Mouse (Mus musculus): ENCODE measurements around the gene Ecm1. TPM values are rescaled to one million over a fixed set of nuclear protein-coding genes. Genes with fewer than 3 reads are reported as not detected.

Ecm1 gene
- polyA plus RNA-seq, 1 experiment from 2014 or later = 11.1 TPM

DNA sequence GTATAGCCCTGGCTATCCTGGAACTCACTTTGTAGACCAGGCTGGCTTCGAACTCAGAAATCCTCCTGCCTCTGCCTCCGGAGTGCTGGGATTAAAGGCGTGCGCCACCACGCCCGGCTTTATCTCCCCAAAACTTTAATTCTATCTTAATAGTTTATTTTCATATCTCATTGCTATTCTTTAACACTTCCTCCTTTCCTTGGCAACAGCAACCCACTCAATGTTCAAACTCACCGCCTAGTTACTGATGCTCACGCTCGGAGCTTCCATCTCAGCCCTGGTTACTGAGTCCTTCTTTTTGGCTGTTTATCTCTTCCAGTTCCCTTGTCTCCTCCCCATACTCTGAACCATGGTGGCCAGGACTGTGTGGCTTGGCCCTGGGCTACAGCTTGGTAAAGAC, 7.1 kb downstream of the Ecm1 start:
- H3K9me3 ChIP-seq (ENCODE audit: control insufficient read depth, low read length) = no peaks in the 10 kb centered on the region
- peaks cover 25% of the 10 kb centered on the region for H3K36me3 ChIP-seq (replicated peaks; ENCODE audit: control insufficient read depth, insufficient read depth)
- WGBS = 96% methylated on average over 9 of the region's 9 CpGs
- H3K9ac ChIP-seq = no peak overlapping the region
- H3K27ac ChIP-seq = no peak overlapping the region
- DNase-seq (ENCODE audit: low spot score) = no peak
- no peak overlapping the region for H3K4me2 ChIP-seq (replicated peaks)
- no peaks in the 10 kb centered on the region for H3K27me3 ChIP-seq (ENCODE audit: control insufficient read depth, insufficient read depth, low read length)
- no peak for ATAC-seq (ENCODE audit: low FRiP score)
- no peak overlapping the region for H3K4me3 ChIP-seq (replicated peaks; ENCODE audit: low read length)
- no peaks in the 10 kb centered on the region for H3K4me1 ChIP-seq (replicated peaks; ENCODE audit: control insufficient read depth, insufficient read depth, low read length)

DNA sequence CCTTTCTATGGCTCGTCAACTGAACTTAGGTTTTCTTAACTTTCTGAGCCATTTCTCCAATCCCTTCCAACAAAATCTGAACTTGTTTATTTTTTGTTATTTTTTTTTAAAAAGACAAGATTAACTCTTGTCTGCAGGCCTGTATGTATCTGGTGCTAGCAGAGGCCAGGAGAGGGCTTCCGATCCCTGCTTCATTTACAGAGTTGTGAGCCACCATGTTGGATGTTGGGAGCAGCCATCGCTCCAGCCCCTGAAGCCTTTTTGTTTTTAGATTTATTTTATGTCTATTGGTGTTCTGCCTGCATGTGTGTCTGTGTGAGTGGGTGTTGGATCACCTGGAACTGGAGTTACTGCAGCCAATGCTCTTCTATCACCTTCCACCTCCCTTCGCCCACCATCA, 7.6 kb downstream of the Ecm1 start:
- WGBS = 94% methylated on average over 4 of the region's 4 CpGs
- DNase-seq (ENCODE audit: low spot score) = no peak

DNA sequence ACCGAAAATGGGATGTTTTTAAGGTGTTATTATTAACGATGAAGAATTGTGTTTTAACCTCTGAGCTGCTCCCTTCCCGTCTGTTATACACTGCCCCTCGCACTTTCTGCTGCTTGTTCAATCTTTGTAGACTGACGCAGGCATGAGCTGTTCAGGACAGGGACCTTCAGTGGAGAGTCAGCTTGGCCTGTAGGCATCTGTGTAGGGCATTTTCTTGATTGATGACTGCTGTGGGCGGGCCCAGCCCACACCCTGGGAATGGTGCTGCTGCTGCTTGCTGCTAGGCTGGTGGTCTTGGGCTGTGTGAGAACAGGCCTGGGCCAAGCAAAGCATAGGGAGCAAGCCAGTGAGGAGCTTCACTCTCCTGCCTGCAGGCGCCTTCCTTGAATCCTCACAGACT, 8.9 kb downstream of the Ecm1 start:
- Histone ChIP-seq H3K4me2 (replicated peaks) (no peak overlapping the region), H3K9me3 (ENCODE audit: control insufficient read depth, low read length) (no peaks in the 10 kb centered on the region), H3K4me1 (replicated peaks; ENCODE audit: control insufficient read depth, insufficient read depth, low read length) (no peaks in the 10 kb centered on the region), H3K27me3 (ENCODE audit: control insufficient read depth, insufficient read depth, low read length) (no peaks in the 10 kb centered on the region), H3K27ac (no peak overlapping the region), H3K4me3 (replicated peaks; ENCODE audit: low read length) (no peak overlapping the region), H3K9ac (no peak overlapping the region), H3K36me3 (replicated peaks; ENCODE audit: control insufficient read depth, insufficient read depth) (peaks cover 11% of the 10 kb centered on the region; the same call in 1 of the 2 replicates)
- DNase-seq (ENCODE audit: low spot score) = no peak
- no peak for ATAC-seq (ENCODE audit: low FRiP score)
- whole genome bisulfite sequencing = 83% methylated on average over 7 of the region's 7 CpGs

More for the DNA sequence above, 7.6 kb downstream of the Ecm1 start:
- Histone ChIP-seq H3K36me3 (replicated peaks; ENCODE audit: control insufficient read depth, insufficient read depth) (peaks cover 23% of the 10 kb centered on the region), H3K27ac (no peak overlapping the region), H3K9ac (no peak overlapping the region), H3K4me2 (replicated peaks) (no peak overlapping the region), H3K4me1 (replicated peaks; ENCODE audit: control insufficient read depth, insufficient read depth, low read length) (no peaks in the 10 kb centered on the region), H3K4me3 (replicated peaks; ENCODE audit: low read length) (no peak overlapping the region), H3K27me3 (ENCODE audit: control insufficient read depth, insufficient read depth, low read length) (no peaks in the 10 kb centered on the region), H3K9me3 (ENCODE audit: control insufficient read depth, low read length) (no peaks in the 10 kb centered on the region)
- ATAC-seq (ENCODE audit: low FRiP score) = no peak

DNA sequence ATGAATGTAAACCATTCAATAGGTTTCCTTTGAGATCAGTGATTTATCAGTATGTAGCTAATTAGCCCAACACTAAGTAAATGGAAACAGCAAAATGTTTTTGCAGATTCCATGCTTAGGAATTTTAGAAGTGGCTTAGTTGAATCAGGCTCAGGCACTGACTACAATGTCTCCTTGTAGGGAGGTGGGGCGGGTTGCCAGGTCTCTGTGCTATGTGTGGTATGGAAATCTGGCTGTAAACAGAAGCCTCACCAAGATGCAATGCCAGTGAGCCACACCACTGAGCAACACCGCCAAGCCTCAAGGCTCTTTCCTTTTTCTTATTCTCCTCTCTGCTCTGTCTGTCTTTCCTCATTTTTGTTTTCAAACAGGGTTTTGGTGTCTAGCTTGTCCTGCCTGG, 10.5 kb downstream of the Ecm1 start:
- Histone ChIP-seq H3K4me3 (replicated peaks; ENCODE audit: low read length) (no peak overlapping the region), H3K4me1 (replicated peaks; ENCODE audit: control insufficient read depth, insufficient read depth, low read length) (no peaks in the 10 kb centered on the region), H3K4me2 (replicated peaks) (no peak overlapping the region), H3K27me3 (ENCODE audit: control insufficient read depth, insufficient read depth, low read length) (no peaks in the 10 kb centered on the region), H3K27ac (no peak overlapping the region), H3K9ac (no peak overlapping the region), H3K36me3 (replicated peaks; ENCODE audit: control insufficient read depth, insufficient read depth) (no peaks in the 10 kb centered on the region), H3K9me3 (ENCODE audit: control insufficient read depth, low read length) (no peaks in the 10 kb centered on the region)
- WGBS = 81% methylated on average over 2 of the region's 2 CpGs
- DNase-seq (ENCODE audit: low spot score) (no peak), ATAC-seq (ENCODE audit: low FRiP score) (no peak)

DNA sequence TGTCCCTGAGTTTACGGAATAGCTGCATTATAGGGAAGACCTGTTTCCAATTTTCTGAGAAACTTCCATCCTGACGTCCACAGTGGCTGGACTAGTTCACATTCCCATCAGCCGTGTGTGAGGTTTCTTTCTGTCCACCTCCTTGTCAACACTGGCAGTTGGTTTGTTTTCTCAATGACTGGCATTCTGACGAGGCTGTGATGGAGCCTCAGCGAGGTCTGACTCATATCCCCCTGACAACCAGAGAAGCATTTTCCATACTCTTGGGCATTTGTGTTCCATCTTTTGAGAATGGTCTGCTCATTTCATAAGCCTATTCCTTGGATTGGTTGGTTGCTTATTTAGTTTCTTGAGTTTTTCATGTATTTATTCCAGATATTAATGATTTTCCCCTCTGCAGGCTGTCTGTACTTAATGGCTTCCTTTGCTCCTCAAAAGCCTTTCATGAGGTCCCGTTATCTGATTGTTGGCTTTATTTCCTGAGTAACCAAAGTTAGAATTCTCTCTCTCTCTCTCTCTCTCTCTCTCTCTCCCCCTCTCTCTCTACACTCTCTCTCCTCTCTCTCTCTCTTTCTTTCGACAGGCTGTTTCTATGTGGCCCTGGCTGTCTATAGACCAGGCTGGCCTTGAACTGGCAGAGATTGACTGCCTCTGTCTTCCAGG, 12.5 kb downstream of the Ecm1 start:
- no peaks in the 10 kb centered on the region for H3K9me3 ChIP-seq (ENCODE audit: control insufficient read depth, low read length)
- ATAC-seq (ENCODE audit: low FRiP score) (no peak), DNase-seq (ENCODE audit: low spot score) (no peak)
- no peak overlapping the region for H3K4me2 ChIP-seq (replicated peaks)
- WGBS = 70% methylated on average over 7 of the region's 7 CpGs
- H3K36me3 ChIP-seq (replicated peaks; ENCODE audit: control insufficient read depth, insufficient read depth) = no peaks in the 10 kb centered on the region
- no peak overlapping the region for H3K4me3 ChIP-seq (replicated peaks; ENCODE audit: low read length)
- no peak overlapping the region for H3K27ac ChIP-seq
- no peak overlapping the region for H3K9ac ChIP-seq
- H3K27me3 ChIP-seq (ENCODE audit: control insufficient read depth, insufficient read depth, low read length) = no peaks in the 10 kb centered on the region
- no peaks in the 10 kb centered on the region for H3K4me1 ChIP-seq (replicated peaks; ENCODE audit: control insufficient read depth, insufficient read depth, low read length)

DNA sequence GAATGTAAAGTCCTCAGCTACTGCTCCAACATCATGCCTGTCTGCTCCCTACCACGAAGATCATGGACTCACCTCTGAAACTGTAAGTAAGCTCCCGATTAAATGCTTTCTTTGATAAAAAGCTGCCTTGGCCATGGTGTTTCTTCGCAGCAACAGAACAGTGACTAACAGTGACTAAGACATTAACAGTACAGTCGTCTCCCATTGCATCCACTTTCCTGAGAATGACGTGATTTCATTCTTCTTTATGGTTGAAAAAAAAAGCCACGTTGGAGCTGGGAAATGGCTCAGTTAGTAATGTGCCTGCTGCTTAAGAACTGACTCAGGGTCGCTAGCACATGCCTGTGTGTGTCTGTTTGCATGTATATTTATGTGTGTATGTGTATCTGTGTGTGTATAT, 13.5 kb downstream of the Ecm1 start:
- Histone ChIP-seq H3K36me3 (replicated peaks; ENCODE audit: control insufficient read depth, insufficient read depth) (no peaks in the 10 kb centered on the region), H3K4me1 (replicated peaks; ENCODE audit: control insufficient read depth, insufficient read depth, low read length) (no peaks in the 10 kb centered on the region), H3K9me3 (ENCODE audit: control insufficient read depth, low read length) (no peaks in the 10 kb centered on the region), H3K27me3 (ENCODE audit: control insufficient read depth, insufficient read depth, low read length) (no peaks in the 10 kb centered on the region), H3K27ac (no peak overlapping the region), H3K4me2 (replicated peaks) (no peak overlapping the region), H3K4me3 (replicated peaks; ENCODE audit: low read length) (no peak overlapping the region), H3K9ac (no peak overlapping the region)
- ATAC-seq (ENCODE audit: low FRiP score) = no peak
- 88% methylated on average over 7 of the region's 7 CpGs for WGBS
- DNase-seq (ENCODE audit: low spot score) = no peak

DNA sequence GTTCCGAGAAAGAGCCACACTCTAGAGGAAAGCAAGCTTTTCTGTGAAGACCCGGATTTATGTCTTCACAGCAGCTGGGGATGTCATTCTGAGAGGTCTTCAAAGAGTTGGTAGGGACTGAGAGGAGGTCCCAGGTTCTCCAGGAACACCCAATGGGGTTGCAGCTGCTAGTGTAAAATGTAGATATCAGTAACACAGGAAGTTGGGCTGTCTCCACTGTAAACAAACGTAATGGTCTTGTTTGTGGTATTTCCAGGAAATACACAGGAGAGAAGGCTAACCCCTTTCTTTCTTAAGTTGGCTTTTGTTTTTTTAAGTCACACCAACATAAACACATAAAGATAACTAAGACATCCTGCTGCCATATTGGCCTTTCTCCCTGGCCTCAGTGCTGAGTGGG, 17.0 kb downstream of the Ecm1 start:
- ATAC-seq (ENCODE audit: low FRiP score) (no peak), DNase-seq (ENCODE audit: low spot score) (no peak)
- no peaks in the 10 kb centered on the region for H3K9me3 ChIP-seq (ENCODE audit: control insufficient read depth, low read length)
- no peak overlapping the region for H3K4me2 ChIP-seq (replicated peaks)
- H3K36me3 ChIP-seq (replicated peaks; ENCODE audit: control insufficient read depth, insufficient read depth) = no peaks in the 10 kb centered on the region
- H3K4me3 ChIP-seq (replicated peaks; ENCODE audit: low read length) = no peak overlapping the region
- H3K27me3 ChIP-seq (ENCODE audit: control insufficient read depth, insufficient read depth, low read length) = no peaks in the 10 kb centered on the region
- H3K9ac ChIP-seq = no peak overlapping the region
- 84% methylated on average over 3 of the region's 3 CpGs for WGBS
- no peaks in the 10 kb centered on the region for H3K4me1 ChIP-seq (replicated peaks; ENCODE audit: control insufficient read depth, insufficient read depth, low read length)
- no peak overlapping the region for H3K27ac ChIP-seq

DNA sequence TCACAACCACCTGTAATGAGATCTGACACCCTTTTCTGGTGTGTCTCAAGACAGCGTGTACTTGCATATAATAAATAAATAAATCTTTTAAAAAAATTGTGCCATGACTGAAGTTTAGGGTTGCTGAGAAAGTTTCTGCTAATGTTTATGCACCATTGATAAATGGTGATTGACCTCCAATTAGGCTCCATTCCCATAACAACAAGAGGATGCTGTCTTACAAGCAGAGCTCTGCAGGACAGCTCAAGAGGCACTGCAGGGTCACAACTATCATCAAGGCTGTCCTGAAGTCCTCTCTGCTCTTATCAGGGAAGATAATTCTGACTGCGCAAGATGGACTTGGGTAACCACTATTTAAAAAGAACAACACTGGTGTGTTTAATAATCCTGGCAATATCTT, 21.2 kb downstream of the Ecm1 start:
- H3K4me2 ChIP-seq (replicated peaks) = no peak overlapping the region
- no peaks in the 10 kb centered on the region for H3K4me1 ChIP-seq (replicated peaks; ENCODE audit: control insufficient read depth, insufficient read depth, low read length)
- ATAC-seq (ENCODE audit: low FRiP score) (no peak), DNase-seq (ENCODE audit: low spot score) (no peak)
- H3K9ac ChIP-seq = no peak overlapping the region
- WGBS = 95% methylated on average over 2 of the region's 2 CpGs
- H3K36me3 ChIP-seq (replicated peaks; ENCODE audit: control insufficient read depth, insufficient read depth) = no peaks in the 10 kb centered on the region
- no peaks in the 10 kb centered on the region for H3K27me3 ChIP-seq (ENCODE audit: control insufficient read depth, insufficient read depth, low read length)
- no peak overlapping the region for H3K4me3 ChIP-seq (replicated peaks; ENCODE audit: low read length)
- no peak overlapping the region for H3K27ac ChIP-seq
- H3K9me3 ChIP-seq (ENCODE audit: control insufficient read depth, low read length) = no peaks in the 10 kb centered on the region

DNA sequence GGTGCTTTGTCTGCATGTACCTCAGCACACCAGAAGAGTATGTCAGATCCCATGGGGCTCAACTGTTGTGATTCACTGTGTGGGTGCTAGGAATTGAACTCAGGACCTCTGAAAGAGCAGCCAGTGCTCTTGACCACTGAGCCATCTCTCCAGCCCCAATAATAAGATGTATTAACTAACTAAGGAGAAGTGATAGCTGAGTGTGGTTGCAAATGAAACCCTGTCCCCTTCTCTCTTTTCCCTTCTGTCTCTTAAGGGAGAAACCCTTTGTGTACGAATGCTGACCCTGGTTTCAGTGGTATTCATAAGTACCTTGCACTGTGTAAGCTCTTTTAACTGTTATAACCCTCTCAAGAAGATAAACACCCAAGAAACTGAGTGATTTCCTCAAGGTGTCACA, 23.3 kb downstream of the Ecm1 start:
- Histone ChIP-seq H3K4me2 (replicated peaks) (no peak overlapping the region), H3K36me3 (replicated peaks; ENCODE audit: control insufficient read depth, insufficient read depth) (no peaks in the 10 kb centered on the region), H3K9ac (no peak overlapping the region), H3K9me3 (ENCODE audit: control insufficient read depth, low read length) (no peaks in the 10 kb centered on the region), H3K27ac (no peak overlapping the region), H3K4me1 (replicated peaks; ENCODE audit: control insufficient read depth, insufficient read depth, low read length) (no peaks in the 10 kb centered on the region), H3K27me3 (ENCODE audit: control insufficient read depth, insufficient read depth, low read length) (no peaks in the 10 kb centered on the region), H3K4me3 (replicated peaks; ENCODE audit: low read length) (no peak overlapping the region)
- ATAC-seq (ENCODE audit: low FRiP score) = no peak
- 84% methylated on average over 1 of the region's 1 CpGs for WGBS
- no peak for DNase-seq (ENCODE audit: low spot score)

DNA sequence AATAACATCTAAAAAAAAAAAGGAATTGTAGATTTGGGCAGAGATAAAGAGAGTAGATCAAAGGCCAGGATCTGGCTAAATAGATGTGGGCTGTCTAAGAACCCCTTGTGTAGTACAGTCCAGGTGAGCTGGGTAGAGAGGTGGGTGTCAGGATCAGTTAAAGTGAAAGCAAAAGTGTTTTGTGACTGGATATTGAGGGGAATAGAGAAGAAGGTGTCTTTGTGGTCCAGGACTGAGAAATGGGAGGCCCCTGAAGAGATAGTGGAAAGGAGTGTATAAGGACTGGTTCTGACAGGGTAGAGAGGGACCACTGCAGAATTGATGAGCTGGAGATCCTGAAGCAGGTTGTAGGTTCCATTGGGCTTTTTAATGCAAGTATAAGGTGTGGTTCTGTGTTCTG, 29.4 kb downstream of the Ecm1 start:
- Histone ChIP-seq H3K27me3 (ENCODE audit: control insufficient read depth, insufficient read depth, low read length) (no peaks in the 10 kb centered on the region), H3K36me3 (replicated peaks; ENCODE audit: control insufficient read depth, insufficient read depth) (no peaks in the 10 kb centered on the region), H3K9me3 (ENCODE audit: control insufficient read depth, low read length) (no peaks in the 10 kb centered on the region), H3K27ac (no peak overlapping the region), H3K4me3 (replicated peaks; ENCODE audit: low read length) (no peak overlapping the region), H3K4me1 (replicated peaks; ENCODE audit: control insufficient read depth, insufficient read depth, low read length) (no peaks in the 10 kb centered on the region), H3K9ac (no peak overlapping the region), H3K4me2 (replicated peaks) (no peak overlapping the region)
- no peak for DNase-seq (ENCODE audit: low spot score)
- no peak for ATAC-seq (ENCODE audit: low FRiP score)

Measured in hindbrain, embryonic 14.5 days (tissue).